Mouse (Mus musculus): ENCODE measurements around the gene Rmnd5a. TPM values are rescaled to one million over a fixed set of nuclear protein-coding genes. Genes with fewer than 3 reads are reported as not detected.

The Rmnd5a gene
- polyA plus RNA-seq, 1 experiment from 2014 or later, result 13.9 TPM

GRCm38 (mm10) chr6:71396016-71396415 is 44.4 kb downstream of the Rmnd5a start:
- Histone ChIP-seq H3K36me3 (peaks cover 6% of the 10 kb centered on the region; the same call in 1 of the 2 replicates), H3K27ac (no peak overlapping the region), H3K27me3 (replicated peaks) (no peaks in the 10 kb centered on the region), H3K4me2 (replicated peaks) (no peak overlapping the region), H3K4me1 (replicated peaks) (no peaks in the 10 kb centered on the region), H3K9me3 (no peaks in the 10 kb centered on the region), H3K4me3 (replicated peaks) (no peak overlapping the region), H3K9ac (no peak overlapping the region)
- 98% methylated on average over 1 of the region's 1 CpGs for WGBS
- no peak for ATAC-seq

GRCm38 (mm10) chr6:71390496-71390895 is 49.9 kb downstream of the Rmnd5a start:
- Histone ChIP-seq H3K4me1 (replicated peaks) (no peaks in the 10 kb centered on the region), H3K9me3 (no peaks in the 10 kb centered on the region), H3K9ac (no peak overlapping the region), H3K27me3 (replicated peaks) (no peaks in the 10 kb centered on the region), H3K4me3 (replicated peaks) (no peak overlapping the region), H3K27ac (no peak overlapping the region), H3K4me2 (replicated peaks) (no peak overlapping the region), H3K36me3 (peaks cover 12% of the 10 kb centered on the region; the same call in 1 of the 2 replicates)
- WGBS, result 95% methylated on average over 2 of the region's 2 CpGs
- no peak for ATAC-seq

GRCm38 (mm10) chr6:71381654-71382053 is 58.8 kb downstream of the Rmnd5a start:
- Histone ChIP-seq H3K4me2 (replicated peaks) (no peak overlapping the region), H3K9ac (no peak overlapping the region), H3K4me1 (replicated peaks) (0 out of 2 replicates have a peak, but pooled peaks cover 3% of the 10 kb centered on the region), H3K27me3 (replicated peaks) (no peaks in the 10 kb centered on the region), H3K9me3 (no peaks in the 10 kb centered on the region), H3K27ac (no peak overlapping the region), H3K36me3 (no peaks in the 10 kb centered on the region), H3K4me3 (replicated peaks) (no peak overlapping the region)
- 88% methylated on average over 5 of the region's 5 CpGs for WGBS
- ATAC-seq, result no peak

- WGBS, result 97% methylated on average over 13 of the region's 13 CpGs
These were observed 63.7 kb downstream of the Rmnd5a start for GRCm38 (mm10) chr6:71376711-71377110.

DNA sequence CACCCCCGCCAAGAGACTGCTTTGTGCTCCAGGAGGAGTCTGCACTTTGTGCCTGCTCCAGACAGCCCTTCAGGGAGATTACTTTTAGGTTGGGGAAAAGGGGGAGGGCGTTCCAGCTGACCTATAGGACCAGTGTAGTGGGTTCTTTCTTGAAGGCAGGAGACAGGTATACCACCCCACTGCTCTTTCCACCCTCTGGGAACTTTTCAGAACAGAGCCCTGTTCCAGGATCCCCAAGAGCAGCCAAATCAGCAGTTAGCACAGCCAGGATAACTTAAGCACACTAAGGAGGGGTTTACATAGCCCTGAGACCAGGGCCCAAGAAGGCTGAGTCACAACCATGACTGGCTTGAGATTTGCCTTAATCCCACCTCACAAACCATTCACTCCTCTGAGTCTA is 65.5 kb downstream of the Rmnd5a start:
- no peak overlapping the region for H3K9ac ChIP-seq
- H3K9me3 ChIP-seq, result no peaks in the 10 kb centered on the region
- no peak overlapping the region for H3K27ac ChIP-seq
- H3K4me3 ChIP-seq (replicated peaks), result no peak overlapping the region
- H3K4me1 ChIP-seq (replicated peaks), result 0 out of 2 replicates have a peak, but pooled peaks cover 3% of the 10 kb centered on the region
- 84% methylated on average over 2 of the region's 2 CpGs for WGBS
- no peaks in the 10 kb centered on the region for H3K27me3 ChIP-seq (replicated peaks)
- no peak overlapping the region for H3K4me2 ChIP-seq (replicated peaks)
- ATAC-seq, result no peak
- H3K36me3 ChIP-seq, result no peaks in the 10 kb centered on the region

More at GRCm38 (mm10) chr6:71376711-71377110, 63.7 kb downstream of the Rmnd5a start:
- Histone ChIP-seq H3K9me3 (no peaks in the 10 kb centered on the region), H3K36me3 (no peaks in the 10 kb centered on the region), H3K27me3 (replicated peaks) (no peaks in the 10 kb centered on the region), H3K4me2 (replicated peaks) (no peak overlapping the region), H3K27ac (no peak overlapping the region), H3K4me1 (replicated peaks) (0 out of 2 replicates have a peak, but pooled peaks cover 3% of the 10 kb centered on the region), H3K9ac (no peak overlapping the region), H3K4me3 (replicated peaks) (no peak overlapping the region)
- no peak for ATAC-seq

DNA sequence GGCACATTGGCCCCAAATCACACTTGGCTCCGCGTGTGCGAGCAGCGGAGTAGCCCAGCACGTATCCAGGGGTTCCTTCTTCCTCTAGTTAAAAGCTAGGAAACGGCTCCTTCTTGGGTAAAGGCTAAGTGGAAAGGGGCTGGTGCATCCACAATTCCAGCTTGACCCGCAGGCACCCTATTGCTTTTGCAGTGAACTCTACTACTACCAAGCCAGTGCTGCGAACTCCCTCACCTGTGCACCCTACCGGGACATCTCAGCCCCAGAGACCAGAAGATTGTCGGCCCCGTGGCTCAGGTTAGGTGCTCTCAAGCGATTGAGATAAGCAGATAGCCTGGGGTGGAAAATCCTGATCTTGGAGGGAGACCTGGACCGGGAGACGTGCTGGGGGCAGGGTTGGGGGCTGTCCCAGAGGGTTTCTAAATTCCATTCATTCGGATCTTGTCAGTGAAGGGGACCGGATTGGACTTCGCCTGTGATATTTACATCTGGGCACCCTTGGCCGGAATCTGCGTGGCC is 66.1 kb downstream of the Rmnd5a start:
- H3K9me3 ChIP-seq, result no peaks in the 10 kb centered on the region
- WGBS, result 85% methylated on average over 19 of the region's 19 CpGs
- no peak overlapping the region for H3K4me3 ChIP-seq (replicated peaks)
- H3K36me3 ChIP-seq, result no peaks in the 10 kb centered on the region
- H3K4me1 ChIP-seq (replicated peaks), result 0 out of 2 replicates have a peak, but pooled peaks cover 3% of the 10 kb centered on the region
- H3K27ac ChIP-seq, result no peak overlapping the region
- no peak overlapping the region for H3K4me2 ChIP-seq (replicated peaks)
- no peaks in the 10 kb centered on the region for H3K27me3 ChIP-seq (replicated peaks)
- no peak for ATAC-seq
- H3K9ac ChIP-seq, result no peak overlapping the region

DNA sequence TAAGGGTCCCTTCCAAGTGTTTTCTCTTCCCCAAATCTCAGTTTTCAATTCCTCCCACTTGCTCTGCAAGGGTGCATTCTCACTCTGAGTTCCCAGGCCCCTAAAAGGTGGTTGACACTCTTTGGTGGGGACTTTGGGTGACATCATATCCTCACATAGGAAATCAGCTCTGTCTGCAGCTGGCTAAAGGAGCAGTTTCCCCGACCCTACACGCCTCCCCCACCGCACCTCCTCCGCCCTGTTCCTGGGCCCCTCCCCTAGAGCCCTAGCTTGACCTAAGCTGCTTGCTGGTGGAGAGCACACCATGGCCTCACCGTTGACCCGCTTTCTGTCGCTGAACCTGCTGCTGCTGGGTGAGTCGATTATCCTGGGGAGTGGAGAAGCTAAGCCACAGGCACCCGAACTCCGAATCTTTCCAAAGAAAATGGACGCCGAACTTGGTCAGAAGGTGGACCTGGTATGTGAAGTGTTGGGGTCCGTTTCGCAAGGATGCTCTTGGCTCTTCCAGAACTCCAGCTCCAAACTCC is 67.1 kb downstream of the Rmnd5a start, which contains the start of gene Cd8a:
Cd8a (plus strand) TSS at position 179 of the 527 bp plus-strand sequence.
- Histone ChIP-seq H3K4me2 (replicated peaks) (no peak within 1 kb of the TSS), H3K27me3 (replicated peaks) (no peaks in the 10 kb centered on the region), H3K4me1 (replicated peaks) (no peaks in the 10 kb centered on the region), H3K4me3 (replicated peaks) (no peak within 1 kb of the TSS), H3K9me3 (no peaks in the 10 kb centered on the region), H3K9ac (no peak within 1 kb of the TSS), H3K36me3 (no peaks in the 10 kb centered on the region), H3K27ac (no peak within 1 kb of the TSS)
- 75% methylated on average over 14 of the region's 14 CpGs for WGBS
- ATAC-seq, result no peak

GRCm38 (mm10) chr6:71372041-71372720 is 68.3 kb downstream of the Rmnd5a start:
- Histone ChIP-seq H3K4me1 (replicated peaks) (no peaks in the 10 kb centered on the region), H3K4me2 (replicated peaks) (no peak overlapping the region), H3K9me3 (no peaks in the 10 kb centered on the region), H3K9ac (no peak overlapping the region), H3K27me3 (replicated peaks) (no peaks in the 10 kb centered on the region), H3K27ac (no peak overlapping the region), H3K4me3 (replicated peaks) (no peak overlapping the region), H3K36me3 (no peaks in the 10 kb centered on the region)
- ATAC-seq, result no peak
- 87% methylated on average over 5 of the region's 5 CpGs for WGBS

DNA sequence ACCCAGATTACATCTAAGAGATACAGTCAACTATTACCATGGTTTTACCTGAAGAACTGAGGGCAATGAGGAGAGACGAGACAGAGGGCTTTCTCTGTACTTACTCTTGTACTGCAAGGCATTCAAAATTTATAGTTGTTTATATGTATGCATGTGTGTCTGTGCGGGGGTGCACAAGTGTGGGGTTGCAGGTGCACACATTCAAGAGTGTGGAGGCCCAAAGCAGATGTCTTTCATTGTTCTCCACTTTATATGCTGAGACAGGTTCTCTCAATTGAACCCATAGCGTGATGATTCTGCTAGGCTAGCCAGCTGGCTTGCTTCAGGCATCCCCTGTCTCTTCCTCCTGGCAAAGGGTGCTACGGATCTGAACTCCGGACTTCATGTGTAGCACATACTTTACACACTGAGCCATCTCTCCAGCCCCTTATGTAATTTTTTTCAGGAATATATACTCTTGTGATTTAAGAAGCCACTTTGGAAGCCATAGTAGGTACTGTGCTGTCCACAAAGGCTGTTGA is 69.3 kb downstream of the Rmnd5a start:
- ATAC-seq, result no peak
- H3K27ac ChIP-seq, result no peak overlapping the region

DNA sequence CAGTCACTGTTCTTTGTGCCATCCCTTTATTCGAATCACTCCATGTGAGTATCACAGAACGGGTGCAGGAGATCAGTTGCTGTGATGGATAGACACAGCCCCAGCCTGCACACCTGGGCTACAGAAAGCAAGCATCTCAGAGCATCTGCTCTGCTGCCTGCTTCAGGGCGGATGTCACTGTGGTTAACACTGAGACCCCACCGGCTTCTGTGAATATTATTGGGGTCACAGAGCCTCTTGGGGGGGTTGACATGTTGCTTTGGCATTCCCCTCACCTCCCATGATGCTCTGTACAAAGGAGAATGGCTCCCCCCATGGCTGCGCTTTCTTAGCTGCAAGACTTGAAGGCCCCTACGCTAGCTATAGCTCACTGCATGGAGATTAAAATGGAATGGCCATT is 71.0 kb downstream of the Rmnd5a start:
- WGBS, result 91% methylated on average over 6 of the region's 6 CpGs
- Histone ChIP-seq H3K9ac (no peak overlapping the region), H3K4me2 (replicated peaks) (no peak overlapping the region), H3K27me3 (replicated peaks) (no peaks in the 10 kb centered on the region), H3K4me3 (replicated peaks) (no peak overlapping the region), H3K4me1 (replicated peaks) (no peaks in the 10 kb centered on the region), H3K27ac (no peak overlapping the region), H3K36me3 (no peaks in the 10 kb centered on the region), H3K9me3 (no peaks in the 10 kb centered on the region)
- no peak for ATAC-seq

More for the DNA sequence above, 69.3 kb downstream of the Rmnd5a start:
- Histone ChIP-seq H3K36me3 (no peaks in the 10 kb centered on the region), H3K4me2 (replicated peaks) (no peak overlapping the region), H3K4me3 (replicated peaks) (no peak overlapping the region), H3K4me1 (replicated peaks) (no peaks in the 10 kb centered on the region), H3K9ac (no peak overlapping the region), H3K9me3 (no peaks in the 10 kb centered on the region), H3K27me3 (replicated peaks) (no peaks in the 10 kb centered on the region)
- 77% methylated on average over 5 of the region's 5 CpGs for WGBS

DNA sequence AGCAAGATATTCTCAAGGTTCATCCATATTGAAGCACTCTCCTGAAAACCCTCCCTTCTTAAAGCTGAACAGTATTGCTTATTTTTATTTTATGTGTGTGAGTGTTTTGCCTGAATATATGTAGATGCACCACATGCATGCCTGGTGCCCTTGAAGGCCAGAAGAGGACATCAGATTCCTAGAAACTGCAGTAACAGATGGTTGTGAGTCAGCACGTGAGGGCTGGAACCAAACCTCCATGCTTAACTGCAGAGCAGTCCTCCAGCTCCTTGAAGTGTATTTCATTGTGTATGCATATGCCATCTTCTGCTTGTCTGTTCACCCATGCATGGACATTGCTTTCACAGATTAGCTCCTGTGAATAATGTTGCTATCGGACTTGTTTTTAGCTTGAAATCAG is 76.4 kb downstream of the Rmnd5a start:
- 73% methylated on average over 2 of the region's 2 CpGs for WGBS
- H3K9ac ChIP-seq, result no peak overlapping the region
- no peak overlapping the region for H3K4me3 ChIP-seq (replicated peaks)
- H3K27ac ChIP-seq, result no peak overlapping the region
- H3K4me2 ChIP-seq (replicated peaks), result no peak overlapping the region
- no peaks in the 10 kb centered on the region for H3K4me1 ChIP-seq (replicated peaks)
- H3K36me3 ChIP-seq, result no peaks in the 10 kb centered on the region
- no peak for ATAC-seq
- H3K27me3 ChIP-seq (replicated peaks), result no peaks in the 10 kb centered on the region
- H3K9me3 ChIP-seq, result no peaks in the 10 kb centered on the region

DNA sequence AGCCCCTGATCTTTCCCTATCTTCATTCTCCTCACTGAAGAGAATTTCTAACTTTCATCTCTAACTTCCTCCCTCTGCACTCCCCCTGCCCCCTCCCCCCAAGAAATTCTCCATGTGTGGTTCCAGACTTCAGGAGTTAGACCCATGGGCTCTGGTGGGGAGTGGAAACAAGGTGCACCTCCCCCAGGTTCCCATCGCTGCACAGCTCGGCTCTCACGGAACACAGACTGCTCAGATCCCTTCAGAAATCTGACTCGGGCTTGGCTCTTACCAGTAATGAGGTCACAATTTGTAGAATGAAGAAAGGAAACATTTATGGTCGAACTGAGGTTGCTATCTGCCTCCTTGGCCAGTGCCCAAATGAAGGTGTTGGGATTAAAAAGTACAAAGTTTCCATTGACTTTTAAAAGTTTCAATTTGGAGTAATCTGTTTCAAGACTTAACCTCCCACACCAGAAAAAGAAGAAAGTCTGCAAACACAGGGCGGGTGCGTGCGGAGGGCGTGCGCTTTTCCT is 79.2 kb downstream of the Rmnd5a start:
- no peak for ATAC-seq
- H3K4me2 ChIP-seq (replicated peaks), result no peak overlapping the region
- H3K27ac ChIP-seq, result no peak overlapping the region
- no peaks in the 10 kb centered on the region for H3K9me3 ChIP-seq
- H3K36me3 ChIP-seq, result no peaks in the 10 kb centered on the region
- H3K4me1 ChIP-seq (replicated peaks), result no peaks in the 10 kb centered on the region
- no peak overlapping the region for H3K4me3 ChIP-seq (replicated peaks)
- H3K27me3 ChIP-seq (replicated peaks), result no peaks in the 10 kb centered on the region
- WGBS, result 80% methylated on average over 10 of the region's 10 CpGs
- H3K9ac ChIP-seq, result no peak overlapping the region
